ENCODE assay signal across 8 mouse cellular contexts in the genomic region with DNA sequence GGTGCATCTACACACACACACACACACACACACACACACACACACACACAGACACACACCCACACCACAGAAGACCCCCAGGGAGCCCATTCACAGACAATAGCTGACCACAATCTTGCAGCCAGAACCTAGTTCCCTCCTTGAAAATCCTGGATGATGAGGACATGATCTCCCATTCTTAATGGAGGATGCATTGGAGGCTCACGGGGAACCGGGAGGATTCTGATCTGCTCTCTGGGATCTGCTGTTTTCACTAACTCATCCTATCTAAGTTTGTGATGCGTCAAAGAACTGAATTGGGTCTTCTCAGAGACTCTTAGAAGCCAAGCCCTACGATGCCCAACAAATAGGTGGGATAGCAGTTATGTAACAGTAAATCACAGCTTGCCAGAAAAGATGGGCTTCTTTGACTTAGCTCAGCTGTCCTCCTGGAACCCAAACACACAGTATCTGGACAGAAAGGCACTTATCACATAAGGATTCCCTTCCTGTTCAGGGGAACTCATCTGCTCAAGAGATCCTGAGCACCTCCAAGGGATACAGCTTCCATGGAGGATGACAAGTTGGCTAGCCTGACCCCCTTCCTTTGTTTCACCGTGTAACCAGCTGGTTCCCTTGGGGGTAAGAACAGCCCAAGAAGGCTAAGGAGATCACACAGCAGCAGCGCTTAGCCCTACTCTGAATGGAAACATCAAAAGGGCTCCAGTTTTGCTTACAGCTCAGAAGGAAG. TPM values are rescaled to one million over a fixed set of nuclear protein-coding genes. Genes with fewer than 3 reads are reported as not detected.
DNase-seq lines count a peak whose midpoint lies in the region; ATAC-seq and TF ChIP-seq lines count a peak whose summit lies in the region.

No protein-coding gene starts in this region.

- H3K27me3 ChIP-seq in lung, embryonic 14.5 days (ENCODE audit: insufficient read depth, low read length): no peaks in the 10 kb centered on the region
- H3K27me3 ChIP-seq in hindbrain, postnatal 0 days (ENCODE audit: insufficient read depth, low read length): no peaks in the 10 kb centered on the region
- H3K27me3 ChIP-seq in neural tube, embryonic 15.5 days (replicated peaks): no peaks in the 10 kb centered on the region

- WGBS in lung, embryonic 14.5 days: 56% methylated on average over 6 of the region's 6 CpGs
- 20% methylated on average over 6 of the region's 6 CpGs for WGBS in hindbrain, postnatal 0 days
- 16% methylated on average over 6 of the region's 6 CpGs for WGBS in neural tube, embryonic 15.5 days

- H3K36me3 ChIP-seq in lung, embryonic 14.5 days (ENCODE audit: insufficient read depth): 0 out of 2 replicates have a peak, but pooled peaks cover 1% of the 10 kb centered on the region
- peaks cover 15% of the 10 kb centered on the region; the same call in 1 of the 2 replicates for H3K36me3 ChIP-seq in hindbrain, postnatal 0 days (ENCODE audit: insufficient read depth, low read length)
- peaks cover 21% of the 10 kb centered on the region for H3K36me3 ChIP-seq in neural tube, embryonic 15.5 days

- H3K9me3 ChIP-seq in lung, embryonic 14.5 days (ENCODE audit: low read depth, low read length): no peaks in the 10 kb centered on the region
- H3K9me3 ChIP-seq in hindbrain, postnatal 0 days (ENCODE audit: low read length): no peaks in the 10 kb centered on the region
- H3K9me3 ChIP-seq in neural tube, embryonic 15.5 days (replicated peaks): no peaks in the 10 kb centered on the region

- peak overlapping the region; percentile 64 for H3K9ac ChIP-seq in lung, embryonic 14.5 days
- peak overlapping the region; percentile 60 for H3K9ac ChIP-seq in hindbrain, postnatal 0 days (replicated peaks; ENCODE audit: low read length)
- peak overlapping the region; percentile 79 for H3K9ac ChIP-seq in neural tube, embryonic 15.5 days (replicated peaks)

- H3K4me1 ChIP-seq in lung, embryonic 14.5 days (ENCODE audit: insufficient read depth): no peaks in the 10 kb centered on the region
- peaks cover 17% of the 10 kb centered on the region for H3K4me1 ChIP-seq in cortical plate, adult 2 months (ENCODE audit: control insufficient read depth, insufficient read depth, low read length)
- peaks cover 31% of the 10 kb centered on the region for H3K4me1 ChIP-seq in hindbrain, postnatal 0 days (ENCODE audit: insufficient read depth, low read length)
- H3K4me1 ChIP-seq in neural tube, embryonic 15.5 days: peaks cover 46% of the 10 kb centered on the region

- DNase-seq in lung, embryonic 14.5 days: peak; percentile 11
- DNase-seq in lung, adult 18-20 months: no peak
- peak; percentile 59 for DNase-seq in hindbrain, postnatal 0 days (ENCODE audit: low spot score)
- DNase-seq in kidney, adult 11 months: no peak
- no peak for DNase-seq in thymus, postnatal 36 days

- H3K4me3 ChIP-seq in lung, embryonic 14.5 days (ENCODE audit: low read depth, low read length): peak overlapping the region; percentile 53
- peak overlapping the region; percentile 87 for H3K4me3 ChIP-seq in cortical plate, adult 2 months (ENCODE audit: insufficient read depth, low read length)
- H3K4me3 ChIP-seq in hindbrain, postnatal 0 days (ENCODE audit: low read length): peak overlapping the region; percentile 49
- peak overlapping the region; percentile 64 for H3K4me3 ChIP-seq in neural tube, embryonic 15.5 days (replicated peaks)

- H3K4me2 ChIP-seq in lung, embryonic 14.5 days: peak overlapping the region; percentile 94
- H3K4me2 ChIP-seq in hindbrain, postnatal 0 days (ENCODE audit: low read depth, low read length): peak overlapping the region; percentile 70
- H3K4me2 ChIP-seq in neural tube, embryonic 15.5 days: peak overlapping the region; percentile 72

- peak; percentile 5; the same call in 1 of the 2 replicates for ATAC-seq in lung, embryonic 14.5 days (ENCODE audit: insufficient read depth)
- ATAC-seq in hindbrain, postnatal 0 days: peak; percentile 36
- ATAC-seq in neural tube, embryonic 15.5 days (ENCODE audit: low FRiP score): peak; percentile 65
- ATAC-seq in megakaryocyte-erythroid progenitor cell, adult 5-6 weeks (replicated peaks; ENCODE audit: low FRiP score, low TSS enrichment, poor library complexity, severe bottlenecking): no peak

- TF ChIP-seq POLR2A in cortical plate, adult 2 months (IDR thresholded peaks at IDR 0.05; ENCODE audit: extremely low read depth, insufficient read depth, low read length): no peak

- H3K27ac ChIP-seq in lung, embryonic 14.5 days (ENCODE audit: low read depth): no peak overlapping the region
- peak overlapping the region; percentile 93 for H3K27ac ChIP-seq in cortical plate, adult 2 months (ENCODE audit: insufficient read depth, low read length)
- H3K27ac ChIP-seq in hindbrain, postnatal 0 days: peak overlapping the region; percentile 92
- peak overlapping the region; percentile 97 for H3K27ac ChIP-seq in neural tube, embryonic 15.5 days (replicated peaks)

- no peak for TF ChIP-seq CTCF in lung, embryonic 14.5 days (IDR thresholded peaks at IDR 0.05; ENCODE audit: low read depth)
- TF ChIP-seq CTCF in cortical plate, adult 2 months (IDR thresholded peaks at IDR 0.05; ENCODE audit: extremely low read depth, insufficient read depth, low read length): no peak
- TF ChIP-seq CTCF in hindbrain, postnatal 0 days (IDR thresholded peaks at IDR 0.05; ENCODE audit: low read depth): no peak

RNA-seq across cellular contexts. Expression of a gene that starts 1.1 kb away (rescaled TPM):
- 5.1 and 5.2 TPM in 2 replicates for polyA plus RNA-seq in lung, embryonic 14.5 days (2014; fragmentation: Nextera tagmentation; extraction: Ambion mirVana)
- polyA plus RNA-seq in cortical plate, adult 2 months (2012; rRNA removed): 615 and 624 TPM in 2 replicates
- 190 and 198 TPM in 2 replicates for total RNA-seq in hindbrain, postnatal 0 days (2014; rRNA removed)
- polyA plus RNA-seq in hindbrain, postnatal 0 days (2015; fragmentation: Nextera tagmentation; extraction: Ambion mirVana): 302 and 317 TPM in 2 replicates
- polyA plus RNA-seq in neural tube, embryonic 15.5 days (2015; fragmentation: Nextera tagmentation; extraction: Ambion mirVana): 451 and 532 TPM in 2 replicates
- total RNA-seq in megakaryocyte-erythroid progenitor cell, adult 5-6 weeks (2014; fragmentation: Nextera tagmentation): 0.59 TPM in 1 of 2 replicates, not detected in the other
- not detected in 2 replicates for total RNA-seq in megakaryocyte-erythroid progenitor cell, adult 5-6 weeks (2017)

RNA-seq across cellular contexts. Expression of a gene that starts 19.4 kb away (rescaled TPM):
- 35.6 and 39.6 TPM in 2 replicates for polyA plus RNA-seq in lung, embryonic 14.5 days (2014; fragmentation: Nextera tagmentation; extraction: Ambion mirVana)
- polyA plus RNA-seq in cortical plate, adult 2 months (2012; rRNA removed): 24.0 and 24.1 TPM in 2 replicates
- 19.0 and 21.7 TPM in 2 replicates for total RNA-seq in hindbrain, postnatal 0 days (2014; rRNA removed)
- polyA plus RNA-seq in hindbrain, postnatal 0 days (2015; fragmentation: Nextera tagmentation; extraction: Ambion mirVana): 34.4 and 36.2 TPM in 2 replicates
- polyA plus RNA-seq in neural tube, embryonic 15.5 days (2015; fragmentation: Nextera tagmentation; extraction: Ambion mirVana): 38.7 and 41.1 TPM in 2 replicates
- 8.8 and 10.6 TPM in 2 replicates for total RNA-seq in megakaryocyte-erythroid progenitor cell, adult 5-6 weeks (2014; fragmentation: Nextera tagmentation)
- total RNA-seq in megakaryocyte-erythroid progenitor cell, adult 5-6 weeks (2017): 18.4 and 25.7 TPM in 2 replicates

RNA-seq across cellular contexts. Expression of a gene that starts 29.9 kb away (rescaled TPM):
- polyA plus RNA-seq in lung, embryonic 14.5 days (2014; fragmentation: Nextera tagmentation; extraction: Ambion mirVana): 0.11 TPM in 1 of 2 replicates, not detected in the other
- polyA plus RNA-seq in cortical plate, adult 2 months (2012; rRNA removed): 4.4 TPM in 2 replicates
- total RNA-seq in hindbrain, postnatal 0 days (2014; rRNA removed): 0.58 and 0.73 TPM in 2 replicates
- polyA plus RNA-seq in hindbrain, postnatal 0 days (2015; fragmentation: Nextera tagmentation; extraction: Ambion mirVana): 0.55 and 0.59 TPM in 2 replicates
- 0.46 and 0.49 TPM in 2 replicates for polyA plus RNA-seq in neural tube, embryonic 15.5 days (2015; fragmentation: Nextera tagmentation; extraction: Ambion mirVana)
- total RNA-seq in megakaryocyte-erythroid progenitor cell, adult 5-6 weeks (2014; fragmentation: Nextera tagmentation): not detected in 2 replicates
- total RNA-seq in megakaryocyte-erythroid progenitor cell, adult 5-6 weeks (2017): 1.1 TPM in 1 of 2 replicates, not detected in the other

Comparison
In these comparisons a context has a peak if more than half of its experiments do, and no peak if none do; other contexts are left out.
1. DNase-seq: peak in lung, embryonic 14.5 days (single experiment) and hindbrain, postnatal 0 days (single experiment); none in lung, adult 18-20 months (0 of 2), kidney, adult 11 months (single experiment) and thymus, postnatal 36 days (0 of 2).
2. RNA of a gene that starts 1.1 kb away (polyA plus RNA-seq): 615 to 624 TPM in cortical plate, adult 2 months, 451 to 532 TPM in neural tube, embryonic 15.5 days and 302 to 317 TPM in hindbrain, postnatal 0 days; 5.1 to 5.2 TPM in lung, embryonic 14.5 days; every median in the first group is over 10 times any median in the second.
3. Peak in every context shown above with its lines, with median percentiles within 50 percentile points of each other: H3K4me2 ChIP-seq, H3K4me3 ChIP-seq and H3K9ac ChIP-seq.